In the genomic region with DNA sequence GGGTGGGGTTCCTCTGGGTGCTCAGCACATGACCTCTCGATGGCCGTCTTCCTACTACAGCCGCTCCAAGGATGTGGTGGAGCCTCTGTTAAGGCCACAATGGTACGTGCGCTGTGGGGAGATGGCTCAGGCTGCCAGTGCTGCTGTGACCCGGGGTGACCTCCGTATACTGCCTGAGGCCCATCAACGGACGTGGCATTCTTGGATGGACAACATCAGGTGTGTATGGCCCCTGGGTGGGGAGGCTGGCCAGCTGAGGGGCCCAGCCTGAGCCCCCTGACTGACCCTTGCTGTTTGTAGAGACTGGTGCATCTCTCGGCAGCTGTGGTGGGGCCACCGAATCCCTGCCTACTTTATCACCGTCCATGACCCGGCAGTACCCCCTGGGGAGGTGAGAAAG, we compare ENCODE assay signal across 22 mouse cellular contexts. TPM values are rescaled to one million over a fixed set of nuclear protein-coding genes. Genes with fewer than 3 reads are reported as not detected.
DNase-seq lines count a peak whose midpoint lies in the region; ATAC-seq and TF ChIP-seq lines count a peak whose summit lies in the region.
"Had no signal": no experiment of that assay in that cellular context is flagged by ENCODE, and none has a peak within 500 bp of the region (broad histone marks: within the 10 kb centered on the region; RNA-seq: fewer than 3 reads in every experiment).

No protein-coding gene starts in this region.

- H3K27me3 ChIP-seq in kidney, postnatal 0 days (ENCODE audit: insufficient read depth, low read length), result no peaks in the 10 kb centered on the region
- H3K27me3 ChIP-seq in liver, postnatal 0 days (ENCODE audit: insufficient read depth, low read length), result no peaks in the 10 kb centered on the region
- H3K27me3 ChIP-seq: forebrain, embryonic 12.5 days; hindbrain, embryonic 13.5 days had no signal

- no peak overlapping the region for H3K27ac ChIP-seq in gastrocnemius, adult 2 months
- no peak overlapping the region for H3K27ac ChIP-seq in kidney, postnatal 0 days
- no peak overlapping the region for H3K27ac ChIP-seq in liver, postnatal 0 days (ENCODE audit: low read depth)
- H3K27ac ChIP-seq: forebrain, embryonic 12.5 days; hindbrain, embryonic 13.5 days; hindbrain, postnatal 0 days had no signal

- H3K4me3 ChIP-seq in gastrocnemius, adult 2 months, result no peak overlapping the region
- H3K4me3 ChIP-seq in kidney, postnatal 0 days (replicated peaks; ENCODE audit: low read depth, low read length), result no peak overlapping the region
- H3K4me3 ChIP-seq in liver, postnatal 0 days (ENCODE audit: low read depth, low read length), result no peak overlapping the region
- H3K4me3 ChIP-seq: forebrain, embryonic 12.5 days; hindbrain, embryonic 13.5 days had no signal

- no peak for TF ChIP-seq EP300 in liver, postnatal 0 days (IDR thresholded peaks at IDR 0.05; ENCODE audit: low read depth)

- peak; percentile 21 for DNase-seq in cerebellum, adult 11 months
- DNase-seq in cerebellum, postnatal 4 days (ENCODE audit: low spot score in 2 of 2), result no peak
- peak; percentile 19 for DNase-seq in gastrocnemius, adult 2 months
- DNase-seq in gastrocnemius, adult 8-10 months (ENCODE audit: low spot score in 2 of 2), result no peak
- DNase-seq in kidney, postnatal 0 days (ENCODE audit: low spot score), result no peak
- no peak for DNase-seq in kidney, postnatal 4 days
- peak; percentile 13 for DNase-seq in liver, postnatal 0 days
- no peak for DNase-seq in lung, postnatal 14 days
- DNase-seq: adrenal gland, adult 8-10 months; adrenal gland, postnatal 36 days; B cell, adult 2 months; cerebellum, adult 9-10 months; forebrain, postnatal 0 days; heart, postnatal 10 days had no signal

- 0 out of 2 replicates have a peak overlapping the region, but pooled peaks have one; percentile 18 for H3K9ac ChIP-seq in kidney, postnatal 0 days (ENCODE audit: low read depth, low read length)
- H3K9ac ChIP-seq in liver, postnatal 0 days (replicated peaks), result no peak overlapping the region
- H3K9ac ChIP-seq: forebrain, embryonic 12.5 days; forebrain, postnatal 0 days; hindbrain, embryonic 13.5 days had no signal

- peaks cover 72% of the 10 kb centered on the region for H3K36me3 ChIP-seq in kidney, postnatal 0 days (ENCODE audit: insufficient read depth, low read length)
- peaks cover 86% of the 10 kb centered on the region for H3K36me3 ChIP-seq in liver, postnatal 0 days (replicated peaks; ENCODE audit: insufficient read depth, low read length)

- no peaks in the 10 kb centered on the region for H3K4me1 ChIP-seq in kidney, postnatal 0 days (replicated peaks; ENCODE audit: insufficient read depth, low read length)
- H3K4me1 ChIP-seq in liver, postnatal 0 days (ENCODE audit: insufficient read depth), result no peaks in the 10 kb centered on the region

- no peak for ATAC-seq in kidney, postnatal 0 days (replicated peaks; ENCODE audit: low FRiP score, low read depth)
- ATAC-seq in liver, postnatal 0 days, result no peak
- ATAC-seq: CD4-positive, CD25-positive, alpha-beta regulatory T cell, adult 4 months; forebrain, postnatal 0 days; hindbrain, postnatal 0 days had no signal

- H3K4me2 ChIP-seq in kidney, postnatal 0 days (ENCODE audit: low read length), result no peak overlapping the region
- no peak overlapping the region for H3K4me2 ChIP-seq in liver, postnatal 0 days (ENCODE audit: low read depth, low read length)
- H3K4me2 ChIP-seq: forebrain, embryonic 12.5 days; hindbrain, embryonic 13.5 days had no signal

- no peaks in the 10 kb centered on the region for H3K9me3 ChIP-seq in kidney, postnatal 0 days (replicated peaks; ENCODE audit: low read length)
- H3K9me3 ChIP-seq in liver, postnatal 0 days (ENCODE audit: low read length), result no peaks in the 10 kb centered on the region
- H3K9me3 ChIP-seq: forebrain, embryonic 12.5 days; G1E; hindbrain, embryonic 13.5 days had no signal

- no peak for TF ChIP-seq CTCF in gastrocnemius, adult 2 months (IDR thresholded peaks at IDR 0.05)
- no peak for TF ChIP-seq CTCF in kidney, postnatal 0 days (IDR thresholded peaks at IDR 0.05; ENCODE audit: low read depth)
- TF ChIP-seq CTCF in liver, postnatal 0 days (IDR thresholded peaks at IDR 0.05; ENCODE audit: low read depth), result no peak

- WGBS in kidney, postnatal 0 days, result 83% methylated on average over 13 of the region's 13 CpGs
- 86% methylated on average over 13 of the region's 13 CpGs for WGBS in liver, postnatal 0 days (ENCODE audit: insufficient replicate concordance)

- intact Hi-C loops in gastrocnemius, adult 2 months (cut with DNase I), result no loop called here

RNA-seq across cellular contexts. Expression of gene Vwa7, which starts 3.9 kb away (rescaled TPM):
- 10 to 100 TPM in 1 of 2 experiments, 1 to 10 TPM in 1; 7.8 to 14.4 TPM for total RNA-seq in gastrocnemius, adult 2 months (2021)
- total RNA-seq in gastrocnemius, adult 8-10 months (2022), result 10 to 100 TPM in 3 of 4 experiments, 1 to 10 TPM in 1; 8.0 to 18.8 (median 13.7) TPM
- 0.16 and 0.20 TPM in 2 replicates for polyA plus RNA-seq in kidney, postnatal 0 days (2015; fragmentation: Nextera tagmentation; extraction: Ambion mirVana)
- 0.09 and 0.12 TPM in 2 replicates for polyA plus RNA-seq in liver, postnatal 0 days (2015; fragmentation: Nextera tagmentation; extraction: Ambion mirVana)

RNA-seq across cellular contexts. Expression of gene Vars, which starts 11.6 kb away (rescaled TPM):
- 10 to 100 TPM; 31.0 to 35.2 TPM for total RNA-seq in gastrocnemius, adult 2 months (2021)
- 10 to 100 TPM; 37.3 to 42.8 (median 41.0) TPM for total RNA-seq in gastrocnemius, adult 8-10 months (2022)
- 61.3 and 63.3 TPM in 2 replicates for polyA plus RNA-seq in kidney, postnatal 0 days (2015; fragmentation: Nextera tagmentation; extraction: Ambion mirVana)
- polyA plus RNA-seq in liver, postnatal 0 days (2015; fragmentation: Nextera tagmentation; extraction: Ambion mirVana), result 38.0 and 43.8 TPM in 2 replicates

RNA-seq across cellular contexts. Expression of gene Sapcd1, which starts 15.4 kb away (rescaled TPM):
- not detected for total RNA-seq in gastrocnemius, adult 2 months (2021)
- total RNA-seq in gastrocnemius, adult 8-10 months (2022), result not detected
- polyA plus RNA-seq in kidney, postnatal 0 days (2015; fragmentation: Nextera tagmentation; extraction: Ambion mirVana), result 2.3 and 3.7 TPM in 2 replicates
- polyA plus RNA-seq in liver, postnatal 0 days (2015; fragmentation: Nextera tagmentation; extraction: Ambion mirVana), result 3.3 and 4.1 TPM in 2 replicates
- total RNA-seq: gastrocnemius, adult 18-20 months; heart, adult 8-10 months; hematopoietic stem cell, adult 5-6 weeks had no signal

RNA-seq across cellular contexts. Expression of gene Lsm2, which starts 30.8 kb away (rescaled TPM):
- total RNA-seq in gastrocnemius, adult 2 months (2021), result 10 to 100 TPM; 15.2 to 17.0 TPM
- 10 to 100 TPM; 11.7 to 15.7 (median 13.0) TPM for total RNA-seq in gastrocnemius, adult 8-10 months (2022)
- 133 and 141 TPM in 2 replicates for polyA plus RNA-seq in kidney, postnatal 0 days (2015; fragmentation: Nextera tagmentation; extraction: Ambion mirVana)
- 69.8 and 76.7 TPM in 2 replicates for polyA plus RNA-seq in liver, postnatal 0 days (2015; fragmentation: Nextera tagmentation; extraction: Ambion mirVana)

RNA-seq across cellular contexts. Expression of gene Msh5, which starts 34.1 kb away (rescaled TPM):
- not detected for total RNA-seq in gastrocnemius, adult 2 months (2021)
- not detected for total RNA-seq in gastrocnemius, adult 8-10 months (2022)
- 2.7 and 3.0 TPM in 2 replicates for polyA plus RNA-seq in kidney, postnatal 0 days (2015; fragmentation: Nextera tagmentation; extraction: Ambion mirVana)
- polyA plus RNA-seq in liver, postnatal 0 days (2015; fragmentation: Nextera tagmentation; extraction: Ambion mirVana), result 3.8 and 4.2 TPM in 2 replicates

Comparison
In these comparisons a context has a peak if more than half of its experiments do, and no peak if none do; other contexts are left out.
1. DNase-seq: peak in cerebellum, adult 11 months (single experiment), gastrocnemius, adult 2 months (single experiment) and liver, postnatal 0 days (single experiment); none in cerebellum, postnatal 4 days (0 of 2), gastrocnemius, adult 8-10 months (0 of 2), kidney, postnatal 0 days (single experiment), kidney, postnatal 4 days (0 of 2) and lung, postnatal 14 days (single experiment).